Mouse (Mus musculus) ES-E14 (cell line): ENCODE results near the gene Cmc1.

Experiments used
- CHD2 ChIP-seq: IDR thresholded peaks from 2 replicates; pipeline ENCODE4 v1.6.1; 2014; ENCODE audit warnings: mild to moderate bottlenecking, low read depth, low read length, inconsistent platforms
- HCFC1 ChIP-seq: IDR thresholded peaks from 2 replicates; pipeline ENCODE4 v1.6.1; 2012; ENCODE audit warnings: low read length, inconsistent platforms, borderline replicate concordance; ENCODE audit not compliant: insufficient read depth
- MAFK ChIP-seq: IDR thresholded peaks from 2 replicates; pipeline ENCODE4 v1.6.1; 2014; ENCODE audit warnings: mild to moderate bottlenecking, low read depth, low read length, inconsistent platforms; ENCODE audit not compliant: insufficient read depth
- ZC3H11A ChIP-seq: IDR thresholded peaks from 2 replicates; pipeline ENCODE4 v1.6.1; 2012; ENCODE audit warnings: low read depth, mild to moderate bottlenecking, inconsistent platforms, low read length, borderline replicate concordance
- ZNF384 ChIP-seq: IDR thresholded peaks from 2 replicates; pipeline ENCODE4 v1.6.1; 2012; ENCODE audit warnings: low read depth, low read length, inconsistent platforms

- TF ChIP-seq CHD2 (no peak), ZC3H11A (no peak), HCFC1 (no peak), MAFK (no peak), ZNF384 (no peak)
These were observed 41.3 kb upstream of the Cmc1 start for GRCm38 (mm10) chr9:118191276-118191675.
